Mouse (Mus musculus): ENCODE measurements around the gene Nudc. TPM values are rescaled to one million over a fixed set of nuclear protein-coding genes. Genes with fewer than 3 reads are reported as not detected.

Gene Nudc
- polyA plus RNA-seq, 1 experiment = 130 TPM

GRCm38 (mm10) chr4:133583690-133584058, 37.9 kb upstream of the Nudc start:
- H3K79me2 ChIP-seq (ENCODE audit: control insufficient read depth, insufficient read depth) = no peaks in the 10 kb centered on the region
- H3K4me3 ChIP-seq = peak overlapping the region; percentile 73
- no peaks in the 10 kb centered on the region for H3K36me3 ChIP-seq (ENCODE audit: control insufficient read depth, insufficient read depth)
- H3K4me2 ChIP-seq (ENCODE audit: low read depth) = peak overlapping the region; percentile 83
- H3ac ChIP-seq (ENCODE audit: control insufficient read depth, insufficient read length) = peak overlapping the region; percentile 60
- no peak for TF ChIP-seq MAX (IDR thresholded peaks at IDR 0.05; ENCODE audit: low read depth)
- TF ChIP-seq CEBPB (IDR thresholded peaks at IDR 0.05; ENCODE audit: insufficient read depth, poor library complexity, severe bottlenecking) = no peak
- no peaks in the 10 kb centered on the region for H3K27me3 ChIP-seq (ENCODE audit: control insufficient read depth, insufficient read depth, insufficient read length)

- H3ac ChIP-seq (ENCODE audit: control insufficient read depth, insufficient read length) = no peak overlapping the region
- H3K36me3 ChIP-seq (ENCODE audit: control insufficient read depth, insufficient read depth) = no peaks in the 10 kb centered on the region
- H3K27me3 ChIP-seq (ENCODE audit: control insufficient read depth, insufficient read depth, insufficient read length) = no peaks in the 10 kb centered on the region
- TF ChIP-seq POLR2AphosphoS2 (IDR thresholded peaks at IDR 0.05; ENCODE audit: insufficient read length, low read depth) (no peak), REST (IDR thresholded peaks at IDR 0.05; ENCODE audit: insufficient read depth, insufficient read length) (no peak), CEBPB (IDR thresholded peaks at IDR 0.05; ENCODE audit: insufficient read depth, poor library complexity, severe bottlenecking) (no peak), MYOG (IDR thresholded peaks at IDR 0.05; ENCODE audit: control insufficient read depth in 1 of 3, insufficient read depth in 1 of 3, insufficient read length in 2 of 3, low read depth in 2 of 3) (no peak), SRF (IDR thresholded peaks at IDR 0.05; ENCODE audit: control insufficient read depth, insufficient read length, low read depth) (no peak), MYOD1 (IDR thresholded peaks at IDR 0.05; ENCODE audit: control insufficient read depth in 1 of 3, insufficient read length in 2 of 3, low read depth in 2 of 3) (no peak), MAX (IDR thresholded peaks at IDR 0.05; ENCODE audit: low read depth) (no peak), TCF3 (IDR thresholded peaks at IDR 0.05; ENCODE audit: insufficient read length, low read depth) (no peak), E2F4 (IDR thresholded peaks at IDR 0.05; ENCODE audit: insufficient read depth) (no peak), TCF12 (IDR thresholded peaks at IDR 0.05; ENCODE audit: insufficient read depth, poor library complexity, severe bottlenecking) (no peak)
- H3K4me3 ChIP-seq = no peak overlapping the region
- peaks cover 6% of the 10 kb centered on the region for H3K79me2 ChIP-seq (ENCODE audit: control insufficient read depth, insufficient read depth)
- H3K4me2 ChIP-seq (ENCODE audit: low read depth) = no peak overlapping the region
These were observed 32.2 kb upstream of the Nudc start for GRCm38 (mm10) chr4:133577983-133578382.

GRCm38 (mm10) chr4:133574843-133575202, 29.0 kb upstream of the Nudc start:
- H3K79me2 ChIP-seq (ENCODE audit: control insufficient read depth, insufficient read depth) = peaks cover 6% of the 10 kb centered on the region
- H3K27me3 ChIP-seq (ENCODE audit: control insufficient read depth, insufficient read depth, insufficient read length) = no peaks in the 10 kb centered on the region
- H3K4me3 ChIP-seq = peak overlapping the region; percentile 67
- H3K36me3 ChIP-seq (ENCODE audit: control insufficient read depth, insufficient read depth) = no peaks in the 10 kb centered on the region
- H3K4me2 ChIP-seq (ENCODE audit: low read depth) = peak overlapping the region; percentile 79
- peak overlapping the region; percentile 20 for H3ac ChIP-seq (ENCODE audit: control insufficient read depth, insufficient read length)
- TF ChIP-seq POLR2A (IDR thresholded peaks at IDR 0.05; ENCODE audit: insufficient read length, low read depth) = no peak

- peak within 1 kb of the TSS; percentile 79 for H3K4me2 ChIP-seq (ENCODE audit: low read depth)
- H3K36me3 ChIP-seq (ENCODE audit: control insufficient read depth, insufficient read depth) = no peaks in the 10 kb centered on the region
- TF ChIP-seq POLR2AphosphoS2 (IDR thresholded peaks at IDR 0.05; ENCODE audit: insufficient read length, low read depth) (peak; percentile 79), MYOG (IDR thresholded peaks at IDR 0.05; ENCODE audit: control insufficient read depth in 1 of 3, insufficient read depth in 1 of 3, insufficient read length in 2 of 3, low read depth in 2 of 3) (no peak), SRF (IDR thresholded peaks at IDR 0.05; ENCODE audit: control insufficient read depth, insufficient read length, low read depth) (no peak), USF1 (IDR thresholded peaks at IDR 0.05; ENCODE audit: low read depth) (peak; percentile 99), TCF3 (IDR thresholded peaks at IDR 0.05; ENCODE audit: insufficient read length, low read depth) (no peak), REST (IDR thresholded peaks at IDR 0.05; ENCODE audit: insufficient read depth, insufficient read length) (no peak), POLR2A (IDR thresholded peaks at IDR 0.05; ENCODE audit: insufficient read length, low read depth) (peak; percentile 84), CEBPB (IDR thresholded peaks at IDR 0.05; ENCODE audit: insufficient read depth, poor library complexity, severe bottlenecking) (no peak), MAX (IDR thresholded peaks at IDR 0.05; ENCODE audit: low read depth) (no peak), MYOD1 (IDR thresholded peaks at IDR 0.05; ENCODE audit: control insufficient read depth in 1 of 3, insufficient read length in 2 of 3, low read depth in 2 of 3) (no peak), TCF12 (IDR thresholded peaks at IDR 0.05; ENCODE audit: insufficient read depth, poor library complexity, severe bottlenecking) (no peak)
- H3K4me3 ChIP-seq = peak within 1 kb of the TSS; percentile 67
- H3K79me2 ChIP-seq (ENCODE audit: control insufficient read depth, insufficient read depth) = peaks cover 6% of the 10 kb centered on the region
- H3K27me3 ChIP-seq (ENCODE audit: control insufficient read depth, insufficient read depth, insufficient read length) = no peaks in the 10 kb centered on the region
- peak within 1 kb of the TSS; percentile 20 for H3ac ChIP-seq (ENCODE audit: control insufficient read depth, insufficient read length)
These were observed 28.5 kb upstream of the Nudc start, which contains the start of gene Gpatch3 for GRCm38 (mm10) chr4:133574070-133574842. TSS of gene Gpatch3 (plus strand) at chr4:133574745.

- no peak for TF ChIP-seq MYOD1 (IDR thresholded peaks at IDR 0.05; ENCODE audit: control insufficient read depth in 1 of 3, insufficient read length in 2 of 3, low read depth in 2 of 3)
- TF ChIP-seq POLR2A (IDR thresholded peaks at IDR 0.05; ENCODE audit: insufficient read length, low read depth) = no peak
- TF ChIP-seq REST (IDR thresholded peaks at IDR 0.05; ENCODE audit: insufficient read depth, insufficient read length) = no peak
- TF ChIP-seq CEBPB (IDR thresholded peaks at IDR 0.05; ENCODE audit: insufficient read depth, poor library complexity, severe bottlenecking) = no peak
- TF ChIP-seq MYOG (IDR thresholded peaks at IDR 0.05; ENCODE audit: control insufficient read depth in 1 of 3, insufficient read depth in 1 of 3, insufficient read length in 2 of 3, low read depth in 2 of 3) = no peak
- no peak for TF ChIP-seq TCF12 (IDR thresholded peaks at IDR 0.05; ENCODE audit: insufficient read depth, poor library complexity, severe bottlenecking)
- no peak for TF ChIP-seq TCF3 (IDR thresholded peaks at IDR 0.05; ENCODE audit: insufficient read length, low read depth)
- TF ChIP-seq USF1 (IDR thresholded peaks at IDR 0.05; ENCODE audit: low read depth) = no peak
- no peak for TF ChIP-seq E2F4 (IDR thresholded peaks at IDR 0.05; ENCODE audit: insufficient read depth)
- no peak for TF ChIP-seq SRF (IDR thresholded peaks at IDR 0.05; ENCODE audit: control insufficient read depth, insufficient read length, low read depth)
- no peak for TF ChIP-seq POLR2AphosphoS2 (IDR thresholded peaks at IDR 0.05; ENCODE audit: insufficient read length, low read depth)
- no peaks in the 10 kb centered on the region for H3K36me3 ChIP-seq (ENCODE audit: control insufficient read depth, insufficient read depth)
- H3K4me3 ChIP-seq = no peak overlapping the region
- H3K79me2 ChIP-seq (ENCODE audit: control insufficient read depth, insufficient read depth) = peaks cover 1% of the 10 kb centered on the region
- H3ac ChIP-seq (ENCODE audit: control insufficient read depth, insufficient read length) = no peak overlapping the region
- peak overlapping the region; percentile 46 for H3K4me2 ChIP-seq (ENCODE audit: low read depth)
- H3K27me3 ChIP-seq (ENCODE audit: control insufficient read depth, insufficient read depth, insufficient read length) = no peaks in the 10 kb centered on the region
These were observed 24.3 kb upstream of the Nudc start for GRCm38 (mm10) chr4:133570066-133570466.

Measured in myocyte (in vitro differentiated cells).